Mouse (Mus musculus) hindbrain, embryonic 10.5 days (tissue): ENCODE data around the gene Rmdn3. TPM values are rescaled to one million over a fixed set of nuclear protein-coding genes. Genes with fewer than 3 reads are reported as not detected.

Source experiments
- DNase-seq: peaks from one replicate; pipeline ENCODE4 v3.0.0-alpha.2; 2017; ENCODE audit warnings: low spot score
- H3K27ac ChIP-seq: fragments of 300-500 bp; sonication (generic); 2 replicates; pipeline ENCODE4 v1.5.1; 2016; ENCODE audit warnings: mild to moderate bottlenecking, moderate library complexity
- H3K27me3 ChIP-seq: fragments of 300-500 bp; sonication (generic); 2 replicates; pipeline ENCODE4 v1.6.1; 2016; ENCODE audit warnings: mild to moderate bottlenecking; ENCODE audit not compliant: poor library complexity, insufficient read depth, severe bottlenecking
- H3K36me3 ChIP-seq: fragments of 300-500 bp; sonication (generic); 2 replicates; pipeline ENCODE4 v1.6.1; 2016; ENCODE audit warnings: mild to moderate bottlenecking, moderate library complexity
- H3K4me1 ChIP-seq: fragments of 300-500 bp; sonication (generic); replicated peaks from 2 replicates; pipeline ENCODE4 v1.6.1; 2016; ENCODE audit warnings: mild to moderate bottlenecking
- H3K4me3 ChIP-seq: fragments of 300-500 bp; sonication (generic); 2 replicates; pipeline ENCODE4 v1.5.1; 2016; ENCODE audit warnings: mild to moderate bottlenecking, moderate library complexity
- H3K9me3 ChIP-seq: fragments of 300-500 bp; sonication (generic); 2 replicates; pipeline ENCODE4 v1.6.1; 2016; ENCODE audit warnings: mild to moderate bottlenecking, moderate library complexity
- WGBS: fragments of 180-500 bp; shearing (Covaris S2); methylation state at CpG from one replicate; pipeline ENCODE4 v1.1.7; 2016; 5-methylcytosine and 5-hydroxymethylcytosine counted together
- polyA plus RNA-seq: library from polyadenylated mRNA; unstranded; fragments of >200 nt; fragmentation: Nextera tagmentation; extraction: Ambion mirVana; gene quantifications from 2 replicates; pipeline ENCODE4 v1.2.1, GENCODE M21; 2016

Rmdn3 gene
- polyA plus RNA-seq, result 43.6 and 48.1 TPM in 2 replicates

- H3K4me1 ChIP-seq, result peaks cover 31% of the 10 kb centered on the region
- peak; percentile 93 for DNase-seq
- 1% methylated on average over 57 of the region's 57 CpGs for WGBS
- H3K36me3 ChIP-seq, result peaks cover 30% of the 10 kb centered on the region
- H3K9me3 ChIP-seq, result no peaks in the 10 kb centered on the region
- peak within 1 kb of the TSS; percentile 100 for H3K4me3 ChIP-seq
- H3K27ac ChIP-seq, result peak within 1 kb of the TSS; percentile 93
- H3K27me3 ChIP-seq, result no peaks in the 10 kb centered on the region
Measured at GRCm38 (mm10) chr2:119156681-119157572, at the start of gene Rmdn3. Rmdn3 (minus strand) TSS chr2:119157034.

DNA sequence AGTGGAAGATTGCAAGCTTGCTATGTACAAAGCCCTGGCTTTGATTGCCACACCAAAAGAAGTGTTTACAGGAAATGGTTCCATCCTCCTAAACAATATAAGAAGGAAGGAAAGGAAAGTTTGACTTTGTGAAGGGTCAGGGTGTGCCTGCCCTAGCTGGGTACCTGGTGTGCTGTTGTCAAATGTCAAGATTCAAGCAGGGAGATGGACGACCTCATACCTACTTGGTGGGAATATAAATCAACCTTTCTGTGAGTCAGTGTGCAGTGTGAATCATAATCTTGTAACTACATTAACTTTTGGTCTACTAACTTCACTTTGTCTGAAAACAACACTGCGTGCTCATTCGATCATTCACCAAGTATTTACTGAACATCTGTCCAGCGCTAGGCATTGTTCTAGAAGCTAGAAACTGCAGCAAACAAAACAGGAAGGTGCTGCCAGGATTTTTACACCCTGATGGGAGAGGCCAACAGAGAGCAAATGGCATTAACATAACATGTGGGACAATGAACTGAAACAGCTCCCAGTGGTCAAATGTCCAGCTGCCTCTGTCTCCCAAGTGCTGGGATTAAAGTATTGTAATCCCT, 47.1 kb upstream of the Rmdn3 start:
- H3K9me3 ChIP-seq, result no peaks in the 10 kb centered on the region
- no peaks in the 10 kb centered on the region for H3K27me3 ChIP-seq
- H3K36me3 ChIP-seq, result no peaks in the 10 kb centered on the region
- 82% methylated on average over 4 of the region's 4 CpGs for WGBS
- H3K4me1 ChIP-seq, result peaks cover 19% of the 10 kb centered on the region
- H3K4me3 ChIP-seq, result no peak overlapping the region
- no peak for DNase-seq
- no peak overlapping the region for H3K27ac ChIP-seq

GRCm38 (mm10) chr2:119202914-119203453, 46.1 kb upstream of the Rmdn3 start:
- no peaks in the 10 kb centered on the region for H3K27me3 ChIP-seq
- peaks cover 23% of the 10 kb centered on the region for H3K4me1 ChIP-seq
- H3K4me3 ChIP-seq, result no peak overlapping the region
- 81% methylated on average over 5 of the region's 5 CpGs for WGBS
- DNase-seq, result no peak
- H3K27ac ChIP-seq, result no peak overlapping the region
- no peaks in the 10 kb centered on the region for H3K36me3 ChIP-seq
- H3K9me3 ChIP-seq, result no peaks in the 10 kb centered on the region

DNA sequence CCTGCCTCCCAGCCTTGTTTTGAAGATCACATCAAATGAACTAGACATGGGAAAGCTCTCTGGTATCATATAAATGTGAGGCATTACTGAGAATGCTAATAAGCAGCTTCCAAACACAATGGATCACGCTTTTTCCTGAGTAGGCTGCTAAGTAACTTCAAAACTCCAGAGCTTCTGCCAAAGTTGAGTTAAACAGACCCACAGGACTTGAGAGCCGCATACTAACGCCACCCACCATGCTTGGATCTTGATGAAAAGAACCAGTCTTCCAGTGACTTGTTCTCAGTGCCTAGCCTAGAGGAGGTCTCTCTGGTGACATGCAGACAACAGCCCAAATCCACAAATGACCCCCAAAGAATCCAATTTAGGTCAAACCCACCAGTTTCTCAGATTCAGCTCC, 42.1 kb upstream of the Rmdn3 start:
- no peak for DNase-seq
- 57% methylated on average over 3 of the region's 3 CpGs for WGBS
- H3K9me3 ChIP-seq, result no peaks in the 10 kb centered on the region
- H3K27ac ChIP-seq, result no peak overlapping the region
- no peaks in the 10 kb centered on the region for H3K27me3 ChIP-seq
- no peak overlapping the region for H3K4me3 ChIP-seq
- no peaks in the 10 kb centered on the region for H3K36me3 ChIP-seq
- H3K4me1 ChIP-seq, result peaks cover 22% of the 10 kb centered on the region

GRCm38 (mm10) chr2:119198049-119198448, 41.2 kb upstream of the Rmdn3 start:
- no peak for DNase-seq
- H3K9me3 ChIP-seq, result no peaks in the 10 kb centered on the region
- no peak overlapping the region for H3K27ac ChIP-seq
- peaks cover 14% of the 10 kb centered on the region for H3K4me1 ChIP-seq
- 28% methylated on average over 1 of the region's 1 CpGs for WGBS
- H3K36me3 ChIP-seq, result no peaks in the 10 kb centered on the region
- H3K27me3 ChIP-seq, result no peaks in the 10 kb centered on the region
- H3K4me3 ChIP-seq, result no peak overlapping the region

- H3K4me3 ChIP-seq, result no peak overlapping the region
- peaks cover 14% of the 10 kb centered on the region for H3K4me1 ChIP-seq
- 0 out of 2 replicates have a peak overlapping the region, but pooled peaks have one; percentile 24 for H3K27ac ChIP-seq
- WGBS, result 84% methylated on average over 1 of the region's 1 CpGs
- H3K9me3 ChIP-seq, result no peaks in the 10 kb centered on the region
- no peak for DNase-seq
- no peaks in the 10 kb centered on the region for H3K36me3 ChIP-seq
- H3K27me3 ChIP-seq, result no peaks in the 10 kb centered on the region
Measured at GRCm38 (mm10) chr2:119197493-119197892, 40.7 kb upstream of the Rmdn3 start.

GRCm38 (mm10) chr2:119196316-119197108, 39.7 kb upstream of the Rmdn3 start:
- Histone ChIP-seq H3K9me3 (no peaks in the 10 kb centered on the region), H3K27me3 (no peaks in the 10 kb centered on the region), H3K4me3 (no peak overlapping the region), H3K27ac (no peak overlapping the region), H3K4me1 (peaks cover 14% of the 10 kb centered on the region), H3K36me3 (no peaks in the 10 kb centered on the region)
- 36% methylated on average over 4 of the region's 4 CpGs for WGBS
- DNase-seq, result no peak

- DNase-seq, result no peak
- 91% methylated on average over 5 of the region's 5 CpGs for WGBS
- no peak overlapping the region for H3K4me3 ChIP-seq
- peaks cover 18% of the 10 kb centered on the region for H3K4me1 ChIP-seq
- H3K9me3 ChIP-seq, result no peaks in the 10 kb centered on the region
- H3K36me3 ChIP-seq, result no peaks in the 10 kb centered on the region
- no peak overlapping the region for H3K27ac ChIP-seq
- H3K27me3 ChIP-seq, result no peaks in the 10 kb centered on the region
Measured at GRCm38 (mm10) chr2:119194140-119194539, 37.3 kb upstream of the Rmdn3 start.

DNA sequence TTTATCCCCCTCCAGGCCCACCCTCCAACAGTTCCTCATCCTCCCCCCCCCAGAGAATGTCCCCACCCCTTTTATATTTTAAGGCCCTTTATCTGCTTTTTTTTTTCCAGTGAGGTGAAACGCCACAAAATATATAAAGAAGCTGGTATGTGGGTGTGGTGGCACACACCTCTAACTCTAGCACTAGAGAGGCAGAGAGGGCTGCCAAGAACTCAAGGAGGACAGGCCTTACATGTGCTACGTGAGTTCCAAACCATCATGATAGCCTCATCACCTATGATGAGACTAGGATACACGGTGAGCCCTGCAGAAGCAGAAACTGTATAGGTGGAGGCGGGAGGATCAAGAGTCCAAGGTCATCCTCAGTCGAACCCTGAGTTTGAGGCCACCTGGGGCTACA, 34.1 kb upstream of the Rmdn3 start:
- H3K27me3 ChIP-seq, result no peaks in the 10 kb centered on the region
- 0 out of 2 replicates have a peak, but pooled peaks cover 3% of the 10 kb centered on the region for H3K36me3 ChIP-seq
- no peak overlapping the region for H3K4me3 ChIP-seq
- 92% methylated on average over 5 of the region's 5 CpGs for WGBS
- H3K4me1 ChIP-seq, result peaks cover 9% of the 10 kb centered on the region
- no peaks in the 10 kb centered on the region for H3K9me3 ChIP-seq
- no peak for DNase-seq
- H3K27ac ChIP-seq, result no peak overlapping the region

DNA sequence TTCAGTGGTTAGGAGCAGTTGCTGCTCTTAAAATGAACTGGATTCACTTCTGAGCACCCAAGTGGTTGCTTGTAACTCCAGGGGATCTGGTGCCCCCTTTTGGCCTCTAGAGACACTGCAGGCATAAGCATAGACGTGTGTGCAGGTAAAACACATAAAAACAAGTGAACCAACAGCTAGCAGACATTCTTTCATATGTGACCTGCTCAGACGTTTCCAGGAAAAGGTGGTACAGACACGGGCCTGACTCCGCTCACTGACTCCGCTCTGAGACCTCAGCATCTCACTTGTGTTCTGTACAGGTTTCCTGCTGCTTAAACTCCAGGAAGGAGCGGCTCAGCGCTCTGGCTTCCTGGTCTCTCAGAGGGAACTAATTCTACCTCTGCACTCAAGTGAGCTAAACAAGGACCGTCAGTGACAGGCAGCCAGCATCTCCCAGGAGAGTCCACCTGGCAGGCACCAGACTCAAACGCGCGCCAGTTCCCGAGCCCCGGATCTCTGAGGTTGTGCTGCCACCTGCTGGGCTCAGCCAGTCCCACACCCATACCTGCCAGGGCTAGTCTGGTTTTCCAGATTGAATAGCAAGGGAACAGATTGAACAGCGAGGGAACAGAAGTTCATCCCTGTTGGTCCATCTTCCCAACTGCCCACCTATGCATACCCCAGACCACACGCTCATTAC, 32.3 kb upstream of the Rmdn3 start:
- Histone ChIP-seq H3K9me3 (no peaks in the 10 kb centered on the region), H3K4me3 (peak overlapping the region; percentile 47), H3K4me1 (peaks cover 9% of the 10 kb centered on the region), H3K27ac (0 out of 2 replicates have a peak overlapping the region, but pooled peaks have one; percentile 45), H3K27me3 (no peaks in the 10 kb centered on the region), H3K36me3 (peaks cover 18% of the 10 kb centered on the region)
- peak; percentile 84 for DNase-seq
- 7% methylated on average over 15 of the region's 15 CpGs for WGBS

DNA sequence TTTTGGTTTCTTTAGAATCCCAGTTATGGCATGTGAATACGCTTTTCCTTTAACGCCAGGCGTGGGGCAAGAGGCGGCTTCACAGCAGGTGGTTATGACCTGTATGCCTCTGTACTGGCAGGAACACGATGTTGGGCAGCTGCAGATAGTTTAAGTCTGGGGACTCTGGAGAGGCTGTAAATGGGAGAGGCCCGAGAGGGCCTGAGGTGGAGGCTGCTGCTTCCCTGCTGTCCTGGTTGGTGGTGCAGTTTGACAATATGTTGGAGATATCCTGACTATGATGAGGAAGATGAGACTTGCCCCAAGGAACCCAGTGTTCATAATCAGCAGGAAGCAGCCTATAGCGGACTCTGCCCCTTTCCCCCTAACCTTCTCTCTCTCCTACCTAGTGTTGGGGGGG, 26.1 kb upstream of the Rmdn3 start:
- Histone ChIP-seq H3K27me3 (no peaks in the 10 kb centered on the region), H3K4me3 (no peak overlapping the region), H3K4me1 (no peaks in the 10 kb centered on the region), H3K9me3 (no peaks in the 10 kb centered on the region), H3K36me3 (peaks cover 64% of the 10 kb centered on the region), H3K27ac (no peak overlapping the region)
- DNase-seq, result no peak
- 77% methylated on average over 7 of the region's 7 CpGs for WGBS

DNA sequence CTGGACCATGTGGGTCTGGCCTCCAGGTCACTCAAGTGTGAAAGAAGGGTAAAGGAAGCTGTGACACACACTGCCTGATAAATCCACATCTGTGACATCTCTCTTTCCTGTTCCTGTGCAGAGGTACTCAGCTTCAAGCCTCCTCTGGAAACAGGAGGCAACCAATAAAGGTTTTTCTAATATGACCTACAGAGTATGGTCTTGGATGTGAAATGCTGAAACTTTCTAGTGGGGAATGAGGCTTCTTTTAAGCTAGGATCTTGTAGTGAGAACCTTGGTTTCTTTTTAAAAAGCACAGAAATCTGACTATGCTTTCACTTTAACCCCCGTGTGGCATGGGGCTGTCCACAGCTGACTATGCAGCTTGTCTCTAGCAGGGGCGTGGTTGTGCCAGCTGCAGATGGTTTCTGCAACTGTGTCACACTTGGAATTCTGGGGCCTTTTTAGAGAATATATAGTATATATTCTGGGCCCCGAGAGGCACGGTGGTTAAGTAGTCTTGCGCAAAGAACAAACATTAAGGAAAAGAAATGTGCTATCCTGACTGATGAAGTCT, 20.6 kb upstream of the Rmdn3 start:
- H3K27ac ChIP-seq, result no peak overlapping the region
- DNase-seq, result no peak
- peaks cover 28% of the 10 kb centered on the region for H3K4me1 ChIP-seq
- H3K27me3 ChIP-seq, result no peaks in the 10 kb centered on the region
- no peaks in the 10 kb centered on the region for H3K9me3 ChIP-seq
- peaks cover 43% of the 10 kb centered on the region for H3K36me3 ChIP-seq
- 92% methylated on average over 5 of the region's 5 CpGs for WGBS
- no peak overlapping the region for H3K4me3 ChIP-seq
